Mouse (Mus musculus) fibroblast of lung, adult 2 months (primary cell): ENCODE results near the gene Ddx28.
"Not testable (repeated sequence)": the region's sequence is repeated elsewhere in the genome, so short reads cannot be mapped to it uniquely, and the experiment has no call there.

Experiments
- DNase-seq: peaks from one replicate; pipeline ENCODE4 v3.0.0-alpha.2; 2011; ENCODE audit warnings: low read depth

Gene Ddx28

DNA sequence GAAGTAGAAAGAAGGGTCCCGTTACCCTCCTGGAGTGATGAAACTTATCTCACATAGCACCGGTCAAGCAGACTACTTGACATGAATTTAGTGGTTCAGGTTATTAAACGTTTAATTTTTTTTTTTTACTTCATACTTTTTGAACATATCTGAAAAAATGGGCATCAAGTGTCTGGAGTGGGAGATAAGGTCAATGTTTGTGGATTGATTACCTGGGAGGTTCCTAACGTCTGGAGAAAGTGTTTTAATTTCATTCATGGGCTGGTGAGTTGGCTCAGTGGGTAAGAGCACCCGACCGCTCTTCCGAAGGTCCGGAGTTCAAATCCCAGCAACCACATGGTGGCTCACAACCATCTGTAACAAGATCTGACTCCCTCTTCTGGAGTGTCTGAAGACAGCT is 521 bp upstream of the Ddx28 start:
- DNase-seq, result not testable (repeated sequence)

DNA sequence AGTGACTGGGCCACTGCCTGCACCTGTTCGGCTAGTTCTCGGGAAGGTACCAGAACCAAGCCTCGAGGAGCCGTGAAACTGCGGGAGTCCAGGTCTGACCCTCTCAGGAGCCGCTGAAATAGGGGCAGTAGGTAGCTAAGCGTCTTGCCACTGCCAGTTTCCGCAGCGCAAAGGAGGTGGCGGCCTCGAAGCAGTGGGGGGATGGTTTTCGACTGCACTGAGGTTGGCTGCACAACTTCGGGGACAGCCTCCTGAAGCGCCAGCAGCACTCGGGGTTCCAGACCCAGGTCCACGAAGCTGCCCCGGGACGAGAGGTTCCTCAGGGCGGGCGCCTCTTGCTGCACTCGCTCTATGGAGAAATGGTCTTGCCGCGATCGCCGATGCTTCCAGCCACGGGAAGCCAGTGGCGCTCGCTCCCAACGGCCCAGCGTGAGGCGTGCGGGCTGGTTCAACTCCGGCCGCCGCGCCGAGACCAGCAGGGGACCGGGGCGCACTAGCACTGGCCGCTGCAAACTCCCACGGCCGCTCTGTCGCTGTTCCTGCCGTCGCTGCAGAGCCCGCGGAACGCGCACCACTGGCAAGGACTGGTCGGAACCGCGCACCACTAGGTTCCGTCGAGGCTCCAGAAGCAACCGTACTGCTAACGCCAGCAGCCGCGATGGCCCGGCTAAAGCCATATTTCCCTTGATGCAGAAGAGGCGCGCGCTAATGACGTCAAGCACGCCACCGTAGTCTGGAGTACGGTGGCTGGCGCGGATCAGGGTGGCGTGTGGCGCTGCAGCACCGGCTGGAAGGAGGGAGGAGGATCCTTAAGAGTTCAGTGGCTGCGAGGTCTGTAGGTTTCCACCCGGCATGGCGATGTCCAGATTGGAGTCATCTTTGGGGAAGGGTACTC is 687 bp downstream of the Ddx28 start:
- DNase-seq, result peak; percentile 70

GRCm38 (mm10) chr8:106007891-106008290 is 3.8 kb downstream of the Ddx28 start:
- DNase-seq, result not testable (repeated sequence)

- DNase-seq, result peak; percentile 20
Observed at GRCm38 (mm10) chr8:106007135-106007534, 4.5 kb downstream of the Ddx28 start.

GRCm38 (mm10) chr8:106006413-106006812 is 5.3 kb downstream of the Ddx28 start:
- no peak for DNase-seq

- no peak for DNase-seq
Observed at GRCm38 (mm10) chr8:106005875-106006274, 5.8 kb downstream of the Ddx28 start, which contains the start of gene Dpep2nb. Dpep2nb (minus strand) TSS chr8:106005975.

DNA sequence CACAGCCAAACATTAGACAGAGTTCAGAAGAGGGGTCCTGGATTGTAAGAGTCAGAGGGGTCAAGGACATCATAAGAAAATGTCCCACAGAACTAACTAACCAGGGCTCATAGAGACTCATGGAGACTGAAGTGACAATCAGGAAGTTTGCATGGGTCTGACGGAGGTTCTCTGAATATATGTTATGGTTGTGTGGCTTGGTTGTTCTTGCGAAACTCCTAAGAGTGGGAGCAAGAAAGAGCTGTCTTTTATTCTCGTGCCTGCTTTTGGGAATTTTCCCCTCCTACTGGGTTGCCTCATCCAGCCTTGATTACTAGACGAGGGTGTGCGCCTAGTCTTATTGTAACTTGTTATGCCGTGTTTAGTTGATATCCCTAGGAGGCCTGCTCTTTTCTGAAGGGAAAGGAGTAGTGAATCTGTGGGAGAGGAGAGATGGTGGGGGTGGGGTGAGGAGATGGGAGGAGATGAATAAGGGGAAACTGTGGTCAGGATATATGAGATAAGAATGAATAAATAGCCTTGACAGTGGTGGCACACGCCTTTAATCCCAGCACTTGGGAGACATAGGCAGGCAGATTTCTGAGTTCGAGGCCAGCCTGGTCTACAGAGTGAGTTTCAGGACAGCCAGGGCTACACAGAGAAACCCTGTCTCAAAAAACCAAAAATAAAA is 7.0 kb downstream of the Ddx28 start:
- no peak for DNase-seq

GRCm38 (mm10) chr8:106001908-106002307 is 9.8 kb downstream of the Ddx28 start:
- no peak for DNase-seq

GRCm38 (mm10) chr8:105998971-105999370 is 12.7 kb downstream of the Ddx28 start:
- DNase-seq, result no peak

GRCm38 (mm10) chr8:105996359-105996758 is 15.3 kb downstream of the Ddx28 start:
- DNase-seq, result no peak

DNA sequence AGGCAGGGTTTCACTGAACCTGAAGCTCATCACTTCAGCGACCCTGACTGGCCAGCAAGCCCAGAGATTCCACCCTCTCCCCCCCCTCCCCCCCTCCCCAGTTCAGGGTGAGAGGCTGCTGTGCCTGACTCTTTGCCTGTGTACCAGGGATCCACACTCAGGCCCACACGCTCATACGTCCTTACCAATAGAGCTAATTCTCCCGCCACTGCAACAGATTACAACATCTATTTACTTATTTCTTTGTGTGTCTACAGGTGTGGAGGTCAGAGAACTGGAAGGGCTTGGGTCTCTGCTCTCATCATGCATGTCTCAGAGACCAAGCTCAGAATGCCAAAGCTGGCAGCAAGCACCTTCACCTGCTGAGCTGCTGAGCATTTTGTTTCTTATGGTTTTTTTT is 18.5 kb downstream of the Ddx28 start:
- no peak for DNase-seq

- no peak for DNase-seq
Observed at GRCm38 (mm10) chr8:105992499-105992898, 19.2 kb downstream of the Ddx28 start.

- DNase-seq, result no peak
Observed at GRCm38 (mm10) chr8:105991546-105991945, 20.1 kb downstream of the Ddx28 start.

DNA sequence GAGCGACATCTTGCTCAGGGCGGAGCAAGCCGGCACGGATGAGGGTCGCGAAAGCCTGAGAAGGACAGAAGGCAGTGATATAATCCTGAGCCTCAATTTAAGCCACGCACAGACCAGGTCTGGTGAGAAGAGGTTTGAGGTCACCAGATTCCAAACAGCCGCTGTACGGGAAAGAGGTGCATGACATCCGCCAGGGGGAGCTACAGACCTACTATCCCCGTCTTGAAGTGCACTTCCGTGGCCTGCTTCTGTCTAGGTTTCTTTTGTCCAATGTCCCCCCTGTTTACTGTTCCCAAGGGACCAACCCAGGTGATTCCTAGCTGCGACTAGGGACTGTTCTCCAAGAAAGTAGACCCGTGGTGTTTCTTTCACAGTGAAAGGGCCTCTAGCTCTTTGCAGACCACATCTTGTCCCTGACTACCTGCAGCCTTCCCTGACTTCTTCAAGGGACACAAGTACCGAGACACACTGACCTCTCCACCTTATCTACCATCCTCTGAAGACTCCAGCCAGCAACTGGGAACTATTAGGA is 20.8 kb downstream of the Ddx28 start, which contains the start of gene Dus2:
Gene Dus2 (plus strand): TSS at position 482 of the 532 bp plus-strand sequence.
- DNase-seq, result peak; percentile 62

DNA sequence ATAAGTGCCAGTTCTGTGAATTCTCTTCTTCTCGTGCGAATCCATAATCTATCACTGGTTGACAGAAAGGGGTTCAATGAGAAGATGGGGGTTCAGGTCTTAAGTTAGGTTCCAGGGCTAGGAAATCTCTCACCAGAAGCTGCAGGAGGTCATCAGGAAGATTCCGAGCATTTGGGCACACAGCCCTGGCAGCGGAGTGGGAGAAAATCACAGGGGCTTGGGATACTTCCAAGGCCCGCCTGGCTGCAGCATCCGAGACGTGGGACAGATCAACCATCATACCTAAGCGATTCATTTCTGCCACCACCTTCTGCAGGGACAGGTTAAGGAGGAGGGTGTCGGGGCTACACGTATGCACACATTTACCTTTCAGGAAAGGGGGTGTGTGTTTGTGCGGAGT is 23.1 kb downstream of the Ddx28 start:
- DNase-seq, result no peak

DNA sequence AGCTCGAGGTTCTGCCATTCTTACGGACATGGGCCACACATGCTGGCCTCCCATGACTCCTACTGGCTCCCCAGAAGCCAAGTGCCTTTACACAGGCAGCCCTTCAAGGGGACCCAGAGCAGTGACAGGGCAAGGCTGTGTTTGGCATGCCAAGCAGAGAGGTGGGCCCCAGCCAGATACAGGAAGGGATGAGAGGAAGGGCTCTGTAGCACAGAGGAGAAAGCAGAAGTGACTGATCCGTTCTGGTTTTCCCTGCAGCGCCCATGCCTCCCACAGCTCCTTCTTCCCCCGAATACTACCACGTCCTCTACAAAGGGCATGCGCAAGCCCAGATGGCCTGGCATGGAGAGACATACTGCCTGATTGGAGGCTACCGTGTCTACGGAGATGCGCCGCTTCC is 28.3 kb downstream of the Ddx28 start:
- not testable (repeated sequence) for DNase-seq

- no peak for DNase-seq
Observed at GRCm38 (mm10) chr8:105981146-105981545, 30.5 kb downstream of the Ddx28 start.

- DNase-seq, result no peak
Observed at GRCm38 (mm10) chr8:105979325-105979724, 32.4 kb downstream of the Ddx28 start, which contains the start of gene Dpep3. Dpep3 (minus strand) TSS chr8:105979429.

- DNase-seq, result no peak
Observed at GRCm38 (mm10) chr8:105975363-105975762, 36.3 kb downstream of the Ddx28 start.

GRCm38 (mm10) chr8:105971019-105971720 is 40.5 kb downstream of the Ddx28 start:
- no peak for DNase-seq

- DNase-seq, result no peak
Observed at GRCm38 (mm10) chr8:105969367-105969766, 42.3 kb downstream of the Ddx28 start.

- no peak for DNase-seq
Observed at GRCm38 (mm10) chr8:105966692-105967311, 44.9 kb downstream of the Ddx28 start.
